Mouse (Mus musculus) stomach, postnatal 0 days (tissue): ENCODE measurements around the gene Dip2b.

ENCODE experiments used
- CTCF ChIP-seq: IDR thresholded peaks from 2 replicates; pipeline ENCODE4 v1.5.1; 2016; ENCODE audit warnings: antibody characterized with exemption, low read depth, mild to moderate bottlenecking, moderate library complexity
- EP300 ChIP-seq: optimal IDR thresholded peaks from 2 replicates; pipeline ENCODE3; 2016; ENCODE audit warnings: antibody characterized with exemption

- TF ChIP-seq EP300 (no peak), CTCF (no peak)
Observed at GRCm38 (mm10) chr15:100235208-100235965, 196.9 kb downstream of the Dip2b start.
